Mouse (Mus musculus) right cerebral cortex, postnatal 14 days (tissue): ENCODE measurements at regions not wholly inside any gene's neighbourhood (a gene's known extent, or its start where the extent isn't known, plus 50 kb on each side); places are given as distances from the start of the nearest gene placed in this dataset.

Experiments used
- DNase-seq: peaks from one replicate; pipeline ENCODE4 v3.0.0; 2022

- no peak for DNase-seq
These were observed 55.5 kb upstream of the Trio start for GRCm38 (mm10) chr15:28081147-28081546.

GRCm38 (mm10) chr15:28082411-28082810, 56.8 kb upstream of the Trio start:
- DNase-seq: no peak

GRCm38 (mm10) chr15:28105956-28106355, 80.3 kb upstream of the Trio start:
- no peak for DNase-seq

- DNase-seq: peak; percentile 27
These were observed 84.3 kb upstream of the Trio start for GRCm38 (mm10) chr15:28109916-28110315.

GRCm38 (mm10) chr15:28113491-28113890, 87.8 kb upstream of the Trio start:
- no peak for DNase-seq

GRCm38 (mm10) chr15:28114180-28114747, 88.6 kb upstream of the Trio start:
- DNase-seq: no peak

- no peak for DNase-seq
These were observed 76.7 kb upstream of the Dnah5 start for GRCm38 (mm10) chr15:28126846-28127245.

- no peak for DNase-seq
These were observed 74.0 kb upstream of the Dnah5 start for GRCm38 (mm10) chr15:28129536-28129935.

GRCm38 (mm10) chr15:28131546-28131945, 72.0 kb upstream of the Dnah5 start:
- no peak for DNase-seq

- no peak for DNase-seq
These were observed 70.3 kb upstream of the Dnah5 start for GRCm38 (mm10) chr15:28133171-28133810.

- DNase-seq: no peak
These were observed 69.3 kb upstream of the Dnah5 start for GRCm38 (mm10) chr15:28134206-28134605.

- no peak for DNase-seq
These were observed 64.7 kb upstream of the Dnah5 start for GRCm38 (mm10) chr15:28138806-28139205.

- no peak for DNase-seq
These were observed 63.3 kb upstream of the Dnah5 start for GRCm38 (mm10) chr15:28140301-28140700.

GRCm38 (mm10) chr15:28141345-28141744, 62.2 kb upstream of the Dnah5 start:
- no peak for DNase-seq

- no peak for DNase-seq
These were observed 59.3 kb upstream of the Dnah5 start for GRCm38 (mm10) chr15:28144217-28144616.

GRCm38 (mm10) chr15:28144846-28145245, 58.7 kb upstream of the Dnah5 start:
- DNase-seq: no peak

GRCm38 (mm10) chr15:28151678-28152077, 51.9 kb upstream of the Dnah5 start:
- DNase-seq: no peak
